Mouse (Mus musculus) heart, embryonic 12.5 days (tissue): ENCODE results near the gene Fam57b. TPM values are rescaled to one million over a fixed set of nuclear protein-coding genes. Genes with fewer than 3 reads are reported as not detected.

Experiments used
- ATAC-seq: fragments of 200-750 bp; cut with Nextera tagmentation; 2 replicates; pipeline ENCODE4 v1.8.0; 2017; ENCODE audit warnings: moderate TSS enrichment, moderate library complexity; ENCODE audit not compliant: insufficient number of reproducible peaks, low FRiP score
- H3K27ac ChIP-seq: fragments of 300-500 bp; sonication (generic); 2 replicates; pipeline ENCODE4 v1.5.1; 2016; ENCODE audit warnings: mild to moderate bottlenecking, moderate library complexity; ENCODE audit not compliant: poor library complexity, severe bottlenecking
- H3K27me3 ChIP-seq: fragments of 300-500 bp; sonication (generic); replicated peaks from 2 replicates; pipeline ENCODE4 v1.6.1; 2016; ENCODE audit warnings: mild to moderate bottlenecking, moderate library complexity
- H3K36me3 ChIP-seq: fragments of 300-500 bp; sonication (generic); 2 replicates; pipeline ENCODE4 v1.6.1; 2016; ENCODE audit warnings: mild to moderate bottlenecking, moderate library complexity
- H3K4me1 ChIP-seq: fragments of 300-500 bp; sonication (generic); replicated peaks from 2 replicates; pipeline ENCODE4 v1.6.1; 2016; ENCODE audit warnings: mild to moderate bottlenecking
- H3K4me2 ChIP-seq: fragments of 300-500 bp; sonication (generic); 2 replicates; pipeline ENCODE4 v1.6.1; 2016; ENCODE audit warnings: mild to moderate bottlenecking, moderate library complexity
- H3K4me3 ChIP-seq: fragments of 300-500 bp; sonication (generic); 2 replicates; pipeline ENCODE4 v1.5.1; 2016; ENCODE audit warnings: mild to moderate bottlenecking
- H3K9ac ChIP-seq: fragments of 300-500 bp; sonication (generic); 2 replicates; pipeline ENCODE4 v1.6.1; 2016; ENCODE audit warnings: mild to moderate bottlenecking, moderate library complexity
- H3K9me3 ChIP-seq: fragments of 300-500 bp; sonication (generic); replicated peaks from 2 replicates; pipeline ENCODE4 v1.6.1; 2016; ENCODE audit warnings: mild to moderate bottlenecking, moderate library complexity
- WGBS: fragments of 180-500 bp; shearing (Covaris S2); methylation state at CpG from one replicate; pipeline ENCODE4 v1.1.7; 2016; 5-methylcytosine and 5-hydroxymethylcytosine counted together
- polyA plus RNA-seq: library from polyadenylated mRNA; unstranded; fragments of >200 nt; fragmentation: Nextera tagmentation; extraction: Ambion mirVana; gene quantifications from 2 replicates; pipeline ENCODE4 v1.2.1, GENCODE M21; 2016

The Fam57b gene
- polyA plus RNA-seq, 1 experiment from 2014 or later = 0.17 TPM

- peak overlapping the region; percentile 38; the same call in 1 of the 2 replicates for H3K9ac ChIP-seq
- ATAC-seq = no peak
- no peak overlapping the region for H3K27ac ChIP-seq
- no peak overlapping the region for H3K4me3 ChIP-seq
- H3K27me3 ChIP-seq = no peaks in the 10 kb centered on the region
- peaks cover 53% of the 10 kb centered on the region for H3K36me3 ChIP-seq
- no peaks in the 10 kb centered on the region for H3K9me3 ChIP-seq
- WGBS = 42% methylated on average over 17 of the region's 17 CpGs
- H3K4me1 ChIP-seq = peaks cover 37% of the 10 kb centered on the region
- H3K4me2 ChIP-seq = peak overlapping the region; percentile 7; the same call in 1 of the 2 replicates
Observed at GRCm38 (mm10) chr7:126762471-126763008, 34.9 kb upstream of the Fam57b start.

GRCm38 (mm10) chr7:126765540-126765939 lies 31.9 kb upstream of the Fam57b start:
- H3K9ac ChIP-seq = no peak overlapping the region
- peaks cover 30% of the 10 kb centered on the region for H3K4me1 ChIP-seq
- peaks cover 81% of the 10 kb centered on the region for H3K36me3 ChIP-seq
- no peaks in the 10 kb centered on the region for H3K9me3 ChIP-seq
- WGBS = 79% methylated on average over 9 of the region's 9 CpGs
- no peaks in the 10 kb centered on the region for H3K27me3 ChIP-seq
- H3K4me2 ChIP-seq = no peak overlapping the region
- H3K4me3 ChIP-seq = no peak overlapping the region
- no peak overlapping the region for H3K27ac ChIP-seq
- 0 out of 2 replicates have a peak, but pooled peaks have one; percentile 4 for ATAC-seq

- Histone ChIP-seq H3K4me3 (no peak within 1 kb of the TSS), H3K9me3 (no peaks in the 10 kb centered on the region)
Observed at GRCm38 (mm10) chr7:126766201-126766600, 31.3 kb upstream of the Fam57b start, which contains the start of gene Gdpd3. Gene Gdpd3, plus strand, starts transcription at chr7:126766334.

GRCm38 (mm10) chr7:126767001-126767400 lies 30.5 kb upstream of the Fam57b start:
- WGBS = 85% methylated on average over 8 of the region's 8 CpGs
- no peak overlapping the region for H3K27ac ChIP-seq
- H3K36me3 ChIP-seq = peaks cover 89% of the 10 kb centered on the region
- H3K9me3 ChIP-seq = no peaks in the 10 kb centered on the region
- no peaks in the 10 kb centered on the region for H3K27me3 ChIP-seq
- no peak for ATAC-seq
- no peak overlapping the region for H3K9ac ChIP-seq
- no peak overlapping the region for H3K4me2 ChIP-seq
- H3K4me3 ChIP-seq = no peak overlapping the region
- peaks cover 16% of the 10 kb centered on the region for H3K4me1 ChIP-seq

More at GRCm38 (mm10) chr7:126766201-126766600, 31.3 kb upstream of the Fam57b start, which contains the start of gene Gdpd3:
- no peak for ATAC-seq
- Histone ChIP-seq H3K27me3 (no peaks in the 10 kb centered on the region), H3K9ac (no peak within 1 kb of the TSS), H3K4me1 (peaks cover 24% of the 10 kb centered on the region), H3K27ac (no peak within 1 kb of the TSS), H3K36me3 (peaks cover 88% of the 10 kb centered on the region), H3K4me2 (no peak within 1 kb of the TSS)
- 90% methylated on average over 16 of the region's 16 CpGs for WGBS

- ATAC-seq = no peak
- Histone ChIP-seq H3K9ac (no peak overlapping the region), H3K4me2 (no peak overlapping the region), H3K27ac (no peak overlapping the region), H3K36me3 (peaks cover 68% of the 10 kb centered on the region), H3K9me3 (no peaks in the 10 kb centered on the region), H3K4me1 (peaks cover 5% of the 10 kb centered on the region), H3K4me3 (no peak overlapping the region), H3K27me3 (no peaks in the 10 kb centered on the region)
- 83% methylated on average over 11 of the region's 12 CpGs for WGBS
Observed at GRCm38 (mm10) chr7:126770784-126771183, 26.7 kb upstream of the Fam57b start.

- Histone ChIP-seq H3K27ac (no peak overlapping the region), H3K27me3 (no peaks in the 10 kb centered on the region), H3K4me1 (peaks cover 23% of the 10 kb centered on the region), H3K9me3 (no peaks in the 10 kb centered on the region), H3K4me2 (no peak overlapping the region), H3K9ac (no peak overlapping the region), H3K36me3 (peaks cover 49% of the 10 kb centered on the region), H3K4me3 (no peak overlapping the region)
- ATAC-seq = no peak
- whole genome bisulfite sequencing = 76% methylated on average over 2 of the region's 2 CpGs
Observed at GRCm38 (mm10) chr7:126773351-126773750, 24.1 kb upstream of the Fam57b start.

GRCm38 (mm10) chr7:126774463-126774862 lies 23.0 kb upstream of the Fam57b start:
- no peak overlapping the region for H3K4me2 ChIP-seq
- H3K4me1 ChIP-seq = peaks cover 24% of the 10 kb centered on the region
- H3K9ac ChIP-seq = no peak overlapping the region
- WGBS = 78% methylated on average over 2 of the region's 2 CpGs
- H3K27ac ChIP-seq = no peak overlapping the region
- no peaks in the 10 kb centered on the region for H3K27me3 ChIP-seq
- ATAC-seq = no peak
- no peak overlapping the region for H3K4me3 ChIP-seq
- peaks cover 47% of the 10 kb centered on the region for H3K36me3 ChIP-seq
- H3K9me3 ChIP-seq = no peaks in the 10 kb centered on the region

GRCm38 (mm10) chr7:126775185-126775977 lies 22.1 kb upstream of the Fam57b start:
- H3K4me3 ChIP-seq = no peak overlapping the region
- 0 out of 2 replicates have a peak overlapping the region, but pooled peaks have one; percentile 96 for H3K9ac ChIP-seq
- H3K27me3 ChIP-seq = no peaks in the 10 kb centered on the region
- WGBS = 77% methylated on average over 10 of the region's 10 CpGs
- peaks cover 37% of the 10 kb centered on the region for H3K36me3 ChIP-seq
- ATAC-seq = no peak
- no peaks in the 10 kb centered on the region for H3K9me3 ChIP-seq
- peaks cover 33% of the 10 kb centered on the region for H3K4me1 ChIP-seq
- peak overlapping the region; percentile 94; the same call in 1 of the 2 replicates for H3K4me2 ChIP-seq
- H3K27ac ChIP-seq = 0 out of 2 replicates have a peak overlapping the region, but pooled peaks have one; percentile 76

- Histone ChIP-seq H3K36me3 (peaks cover 32% of the 10 kb centered on the region), H3K9ac (peak overlapping the region; percentile 96; the same call in 1 of the 2 replicates), H3K4me3 (no peak overlapping the region), H3K9me3 (no peaks in the 10 kb centered on the region), H3K27me3 (no peaks in the 10 kb centered on the region), H3K4me1 (peaks cover 34% of the 10 kb centered on the region), H3K4me2 (peak overlapping the region; percentile 94), H3K27ac (peak overlapping the region; percentile 76; the same call in 1 of the 2 replicates)
- WGBS = 51% methylated on average over 3 of the region's 3 CpGs
- no peak for ATAC-seq
Observed at GRCm38 (mm10) chr7:126775978-126776234, 21.6 kb upstream of the Fam57b start.

GRCm38 (mm10) chr7:126776598-126777057 lies 20.8 kb upstream of the Fam57b start, which contains the start of gene Ypel3:
Gene Ypel3, plus strand, starts transcription at chr7:126776955.
- H3K9me3 ChIP-seq = no peaks in the 10 kb centered on the region
- peak; percentile 93 for ATAC-seq
- peak within 1 kb of the TSS; percentile 76 for H3K27ac ChIP-seq
- WGBS = under 1% methylated on average over 32 of the region's 37 CpGs
- peak within 1 kb of the TSS; percentile 74 for H3K4me3 ChIP-seq
- H3K36me3 ChIP-seq = peaks cover 28% of the 10 kb centered on the region
- peak within 1 kb of the TSS; percentile 96 for H3K9ac ChIP-seq
- peak within 1 kb of the TSS; percentile 94 for H3K4me2 ChIP-seq
- peaks cover 41% of the 10 kb centered on the region for H3K4me1 ChIP-seq
- no peaks in the 10 kb centered on the region for H3K27me3 ChIP-seq

GRCm38 (mm10) chr7:126777476-126777875 lies 20.0 kb upstream of the Fam57b start:
- H3K36me3 ChIP-seq = peaks cover 24% of the 10 kb centered on the region
- H3K27ac ChIP-seq = no peak overlapping the region; the same call in 1 of the 2 replicates
- peaks cover 45% of the 10 kb centered on the region for H3K4me1 ChIP-seq
- H3K9ac ChIP-seq = peak overlapping the region; percentile 96
- no peaks in the 10 kb centered on the region for H3K27me3 ChIP-seq
- no peak for ATAC-seq
- WGBS = 53% methylated on average over 10 of the region's 10 CpGs
- H3K4me2 ChIP-seq = peak overlapping the region; percentile 94
- H3K9me3 ChIP-seq = no peaks in the 10 kb centered on the region
- H3K4me3 ChIP-seq = peak overlapping the region; percentile 74
